Mouse (Mus musculus) lung, adult 18-20 months (tissue): ENCODE data around the gene Snrpg.
"Not testable (repeated sequence)": the region's sequence is repeated elsewhere in the genome, so short reads cannot be mapped to it uniquely, and the experiment has no call there.

Source experiments
- DNase-seq, 2 experiments: peaks; one replicate each; pipeline ENCODE4 v3.0.0; 2022; ENCODE audit warnings: mixed read lengths in 2 of 2

Snrpg gene

GRCm38 (mm10) chr6:86368479-86368878, 2.6 kb upstream of the Snrpg start:
- no peak for DNase-seq

- peak in 1 of 2 experiments; percentile 14 for DNase-seq
Measured at GRCm38 (mm10) chr6:86370093-86370713, 901 bp upstream of the Snrpg start.

GRCm38 (mm10) chr6:86371340-86371911, 322 bp downstream of the Snrpg start:
- peak; percentile 95 to 96 for DNase-seq

- no peak for DNase-seq
Measured at GRCm38 (mm10) chr6:86371950-86372516, 929 bp downstream of the Snrpg start.

- no peak for DNase-seq
Measured at GRCm38 (mm10) chr6:86373556-86373955, 2.5 kb downstream of the Snrpg start.

GRCm38 (mm10) chr6:86378341-86378740, 7.2 kb downstream of the Snrpg start:
- no peak for DNase-seq

- not testable (repeated sequence) for DNase-seq
Measured at GRCm38 (mm10) chr6:86380112-86380511, 9.0 kb downstream of the Snrpg start.

- DNase-seq, result no peak
Measured at GRCm38 (mm10) chr6:86382551-86382950, 11.4 kb downstream of the Snrpg start.

- no peak for DNase-seq
Measured at GRCm38 (mm10) chr6:86383370-86383769, 12.3 kb downstream of the Snrpg start.

GRCm38 (mm10) chr6:86384692-86385091, 13.6 kb downstream of the Snrpg start:
- DNase-seq, result no peak

GRCm38 (mm10) chr6:86385362-86386104, 14.4 kb downstream of the Snrpg start:
- DNase-seq, result no peak

GRCm38 (mm10) chr6:86387313-86387712, 16.2 kb downstream of the Snrpg start:
- DNase-seq, result no peak

- no peak for DNase-seq
Measured at GRCm38 (mm10) chr6:86388461-86388860, 17.4 kb downstream of the Snrpg start.

- no peak for DNase-seq
Measured at GRCm38 (mm10) chr6:86391326-86391725, 20.2 kb downstream of the Snrpg start.

GRCm38 (mm10) chr6:86393187-86393586, 22.1 kb downstream of the Snrpg start:
- DNase-seq, result no peak

- DNase-seq, result no peak
Measured at GRCm38 (mm10) chr6:86394078-86394720, 23.1 kb downstream of the Snrpg start.

- DNase-seq, result no peak
Measured at GRCm38 (mm10) chr6:86395021-86395420, 23.9 kb downstream of the Snrpg start.

GRCm38 (mm10) chr6:86395969-86396368, 24.9 kb downstream of the Snrpg start:
- DNase-seq, result no peak

GRCm38 (mm10) chr6:86396581-86397256, 25.6 kb downstream of the Snrpg start, which contains the start of gene Pcyox1:
Pcyox1 (minus strand) TSS chr6:86397154.
- DNase-seq, result peak; percentile 86 to 89

GRCm38 (mm10) chr6:86397257-86397980, 26.3 kb downstream of the Snrpg start:
- DNase-seq, result no peak

- DNase-seq, result no peak
Measured at GRCm38 (mm10) chr6:86398986-86399385, 27.9 kb downstream of the Snrpg start.

GRCm38 (mm10) chr6:86399995-86400394, 28.9 kb downstream of the Snrpg start:
- peak in 1 of 2 experiments; percentile 13 for DNase-seq
